Mouse (Mus musculus) hindbrain, embryonic 11.5 days (tissue): ENCODE data around the gene 1700056E22Rik. TPM values are rescaled to one million over a fixed set of nuclear protein-coding genes. Genes with fewer than 3 reads are reported as not detected.

ENCODE experiments used
- ATAC-seq: fragments of 200-750 bp; cut with Nextera tagmentation; 2 replicates; pipeline ENCODE4 v1.8.0; 2017; ENCODE audit warnings: mild to moderate bottlenecking, moderate TSS enrichment, moderate library complexity; ENCODE audit not compliant: low FRiP score
- DNase-seq: peaks from one replicate; pipeline ENCODE4 v3.0.0-alpha.2; 2015; ENCODE audit warnings: low spot score
- H3K27ac ChIP-seq: fragments of 300-500 bp; sonication (generic); 2 replicates; pipeline ENCODE4 v1.5.1; 2014; ENCODE audit warnings: mild to moderate bottlenecking, low read depth, low read length
- H3K27me3 ChIP-seq: fragments of 300-500 bp; sonication (generic); 2 replicates; pipeline ENCODE4 v1.6.1; 2014; ENCODE audit warnings: mild to moderate bottlenecking, low read length, moderate library complexity, mixed read lengths; ENCODE audit not compliant: control insufficient read depth, insufficient read depth
- H3K36me3 ChIP-seq: fragments of 300-500 bp; sonication (generic); 2 replicates; pipeline ENCODE4 v1.6.1; 2014; ENCODE audit warnings: mild to moderate bottlenecking, low read length, moderate library complexity, mixed read lengths; ENCODE audit not compliant: control insufficient read depth, insufficient read depth
- H3K4me1 ChIP-seq: fragments of 300-500 bp; sonication (generic); replicated peaks from 2 replicates; pipeline ENCODE4 v1.6.1; 2014; ENCODE audit warnings: low read length, mixed read lengths; ENCODE audit not compliant: control insufficient read depth, insufficient read depth
- H3K4me2 ChIP-seq: fragments of 300-500 bp; sonication (generic); replicated peaks from 2 replicates; pipeline ENCODE4 v1.6.1; 2014; ENCODE audit warnings: mild to moderate bottlenecking, low read depth, low read length
- H3K4me3 ChIP-seq: fragments of 300-500 bp; sonication (generic); 2 replicates; pipeline ENCODE4 v1.5.1; 2014; ENCODE audit warnings: low read depth, low read length
- H3K9ac ChIP-seq: fragments of 300-500 bp; sonication (generic); 2 replicates; pipeline ENCODE4 v1.6.1; 2014; ENCODE audit warnings: low read depth, low read length
- H3K9me3 ChIP-seq: fragments of 300-500 bp; sonication (generic); 2 replicates; pipeline ENCODE4 v1.6.1; 2016; ENCODE audit warnings: low read length; ENCODE audit not compliant: control insufficient read depth
- WGBS: fragments of 180-500 bp; shearing (Covaris S2); extraction: QIAGEN DNeasy Blood & Tissue Kit; methylation state at CpG from one replicate; pipeline ENCODE4 v1.1.7; 2014; 5-methylcytosine and 5-hydroxymethylcytosine counted together
- polyA plus RNA-seq: library from polyadenylated mRNA; unstranded; fragments of >200 nt; fragmentation: Nextera tagmentation; extraction: Ambion mirVana; gene quantifications from 2 replicates; pipeline ENCODE4 v1.2.1, GENCODE M21; 2014

1700056E22Rik gene
- polyA plus RNA-seq, 1 experiment from 2014 or later = 2.2 TPM

GRCm38 (mm10) chr1:184066460-184067287 is 32.6 kb upstream of the 1700056E22Rik start:
- 0 out of 2 replicates have a peak overlapping the region, but pooled peaks have one; percentile 11 for H3K4me2 ChIP-seq
- 59% methylated on average over 11 of the region's 11 CpGs for WGBS
- no peaks in the 10 kb centered on the region for H3K4me1 ChIP-seq
- peak; percentile 65 for ATAC-seq
- peak overlapping the region; percentile 67 for H3K27ac ChIP-seq
- H3K36me3 ChIP-seq = no peaks in the 10 kb centered on the region
- no peaks in the 10 kb centered on the region for H3K9me3 ChIP-seq
- H3K27me3 ChIP-seq = no peaks in the 10 kb centered on the region
- no peak overlapping the region for H3K4me3 ChIP-seq
- no peak overlapping the region for H3K9ac ChIP-seq
- peak; percentile 23 for DNase-seq

- Histone ChIP-seq H3K4me3 (no peak overlapping the region), H3K9me3 (no peaks in the 10 kb centered on the region), H3K9ac (no peak overlapping the region), H3K4me2 (no peak overlapping the region), H3K27me3 (no peaks in the 10 kb centered on the region), H3K36me3 (no peaks in the 10 kb centered on the region), H3K27ac (peak overlapping the region; percentile 67), H3K4me1 (no peaks in the 10 kb centered on the region)
- ATAC-seq (peak; percentile 91), DNase-seq (peak; percentile 61)
- WGBS = 75% methylated on average over 13 of the region's 13 CpGs
These were observed 31.7 kb upstream of the 1700056E22Rik start for GRCm38 (mm10) chr1:184065589-184066361.

- DNase-seq = no peak
- no peaks in the 10 kb centered on the region for H3K4me1 ChIP-seq
- H3K9me3 ChIP-seq = no peaks in the 10 kb centered on the region
- H3K9ac ChIP-seq = no peak overlapping the region
- H3K27ac ChIP-seq = no peak overlapping the region
- no peaks in the 10 kb centered on the region for H3K36me3 ChIP-seq
- no peak overlapping the region for H3K4me2 ChIP-seq
- WGBS = 82% methylated on average over 7 of the region's 7 CpGs
- H3K27me3 ChIP-seq = no peaks in the 10 kb centered on the region
- no peak for ATAC-seq
- H3K4me3 ChIP-seq = no peak overlapping the region
These were observed 30.2 kb upstream of the 1700056E22Rik start for GRCm38 (mm10) chr1:184064306-184064705.

- 76% methylated on average over 1 of the region's 1 CpGs for whole genome bisulfite sequencing
- ATAC-seq = no peak
- H3K4me1 ChIP-seq = no peaks in the 10 kb centered on the region
These were observed 27.8 kb upstream of the 1700056E22Rik start for GRCm38 (mm10) chr1:184061901-184062300.

GRCm38 (mm10) chr1:184060828-184061734 is 27.0 kb upstream of the 1700056E22Rik start:
- no peaks in the 10 kb centered on the region for H3K36me3 ChIP-seq
- H3K9ac ChIP-seq = no peak overlapping the region
- DNase-seq (no peak), ATAC-seq (no peak)
- no peak overlapping the region for H3K27ac ChIP-seq
- H3K4me1 ChIP-seq = no peaks in the 10 kb centered on the region
- no peaks in the 10 kb centered on the region for H3K27me3 ChIP-seq
- 61% methylated on average over 4 of the region's 4 CpGs for WGBS
- no peaks in the 10 kb centered on the region for H3K9me3 ChIP-seq
- no peak overlapping the region for H3K4me3 ChIP-seq
- no peak overlapping the region for H3K4me2 ChIP-seq

More at GRCm38 (mm10) chr1:184061901-184062300, 27.8 kb upstream of the 1700056E22Rik start:
- H3K27me3 ChIP-seq = no peaks in the 10 kb centered on the region
- no peak overlapping the region for H3K4me2 ChIP-seq
- DNase-seq = no peak
- H3K9ac ChIP-seq = no peak overlapping the region
- no peaks in the 10 kb centered on the region for H3K9me3 ChIP-seq
- no peaks in the 10 kb centered on the region for H3K36me3 ChIP-seq
- H3K27ac ChIP-seq = no peak overlapping the region
- H3K4me3 ChIP-seq = no peak overlapping the region

- H3K4me1 ChIP-seq = no peaks in the 10 kb centered on the region
- no peak overlapping the region for H3K9ac ChIP-seq
- no peak overlapping the region for H3K27ac ChIP-seq
- no peak for ATAC-seq
- no peaks in the 10 kb centered on the region for H3K9me3 ChIP-seq
- H3K4me3 ChIP-seq = no peak overlapping the region
- WGBS = 80% methylated on average over 9 of the region's 9 CpGs
- no peak overlapping the region for H3K4me2 ChIP-seq
- no peaks in the 10 kb centered on the region for H3K27me3 ChIP-seq
- no peaks in the 10 kb centered on the region for H3K36me3 ChIP-seq
- no peak for DNase-seq
These were observed 26.3 kb upstream of the 1700056E22Rik start for GRCm38 (mm10) chr1:184060381-184060780.

GRCm38 (mm10) chr1:184059814-184060213 is 25.7 kb upstream of the 1700056E22Rik start:
- WGBS = 87% methylated on average over 3 of the region's 3 CpGs
- Histone ChIP-seq H3K36me3 (no peaks in the 10 kb centered on the region), H3K27ac (no peak overlapping the region), H3K9ac (no peak overlapping the region), H3K4me1 (no peaks in the 10 kb centered on the region), H3K4me3 (no peak overlapping the region), H3K4me2 (no peak overlapping the region), H3K9me3 (no peaks in the 10 kb centered on the region), H3K27me3 (no peaks in the 10 kb centered on the region)
- no peak for ATAC-seq
- DNase-seq = no peak

- H3K9ac ChIP-seq = no peak overlapping the region
- 81% methylated on average over 8 of the region's 8 CpGs for WGBS
- no peak for DNase-seq
These were observed 24.1 kb upstream of the 1700056E22Rik start for GRCm38 (mm10) chr1:184058206-184058605.

More at GRCm38 (mm10) chr1:184058206-184058605, 24.1 kb upstream of the 1700056E22Rik start:
- Histone ChIP-seq H3K36me3 (no peaks in the 10 kb centered on the region), H3K9me3 (no peaks in the 10 kb centered on the region), H3K4me1 (no peaks in the 10 kb centered on the region), H3K4me2 (no peak overlapping the region), H3K27me3 (no peaks in the 10 kb centered on the region), H3K27ac (no peak overlapping the region), H3K4me3 (no peak overlapping the region)
- no peak for ATAC-seq
